Mouse (Mus musculus) T-helper 2 cell (primary cell): ENCODE data around the gene Pes1.
"Not testable (repeated sequence)": the region's sequence is repeated elsewhere in the genome, so short reads cannot be mapped to it uniquely, and the experiment has no call there.

ENCODE experiments used
- in situ Hi-C: fragments of 300-600 bp; cut with MboI, MseI; formaldehyde crosslinking; loops from one replicate; pipeline ENCODE4 v1.15.1; 2025; ENCODE audit warnings: high pct_unique_total_duplicates

Gene Pes1

GRCm38 (mm10) chr11:4006462-4006861 lies 42.7 kb downstream of the Pes1 start:
- in situ Hi-C loops: no loop called here

GRCm38 (mm10) chr11:4012616-4013015 lies 48.8 kb downstream of the Pes1 start:
- in situ Hi-C loops: loop anchor here (5.0 kb wide), 1 partner anchor 75 kb away; no protein-coding TSS in a partner anchor

- in situ Hi-C loops: not testable (repeated sequence)
Measured at GRCm38 (mm10) chr11:4015796-4016195, 52.0 kb downstream of the Pes1 start.

- in situ Hi-C loops: not testable (repeated sequence)
Measured at GRCm38 (mm10) chr11:4022111-4022510, 58.3 kb downstream of the Pes1 start.

GRCm38 (mm10) chr11:4023321-4023720 lies 59.5 kb downstream of the Pes1 start:
- in situ Hi-C loops: no loop called here

- in situ Hi-C loops: no loop called here
Measured at GRCm38 (mm10) chr11:4027066-4027465, 63.3 kb downstream of the Pes1 start.

GRCm38 (mm10) chr11:4027561-4028334 lies 64.0 kb downstream of the Pes1 start:
- in situ Hi-C loops: no loop called here

GRCm38 (mm10) chr11:4029343-4029742 lies 65.6 kb downstream of the Pes1 start:
- in situ Hi-C loops: no loop called here
